In genomic region chr7:44815721-44816469, GRCm38 (mm10) we compare ENCODE assay signal across 8 mouse cellular contexts. TPM values are rescaled to one million over a fixed set of nuclear protein-coding genes. Genes with fewer than 3 reads are reported as not detected.
DNase-seq lines count a peak whose midpoint lies in the region; ATAC-seq and TF ChIP-seq lines count a peak whose summit lies in the region.

Gene Nup62 (plus strand): TSS chr7:44816088.
Gene Il4i1 (plus strand): TSS chr7:44816387.

- peak; percentile 92 for ATAC-seq in frontal cortex, adult (ENCODE audit: low TSS enrichment)
- ATAC-seq in lung, postnatal 0 days, result peak; percentile 95

- TF ChIP-seq CTCF in lung, postnatal 0 days (IDR thresholded peaks at IDR 0.05), result no peak

- no peaks in the 10 kb centered on the region for H3K27me3 ChIP-seq in hindbrain, embryonic 10.5 days (ENCODE audit: insufficient read depth, poor library complexity, severe bottlenecking)
- no peaks in the 10 kb centered on the region for H3K27me3 ChIP-seq in lung, postnatal 0 days (replicated peaks; ENCODE audit: insufficient read depth, low read length)

- WGBS in hindbrain, embryonic 10.5 days, result under 1% methylated on average over 62 of the region's 62 CpGs
- WGBS in lung, postnatal 0 days, result under 1% methylated on average over 53 of the region's 62 CpGs

- H3K4me1 ChIP-seq in hindbrain, embryonic 10.5 days (replicated peaks), result peaks cover 64% of the 10 kb centered on the region
- H3K4me1 ChIP-seq in lung, postnatal 0 days (ENCODE audit: insufficient read depth, low read depth, low read length), result peaks cover 18% of the 10 kb centered on the region; the same call in 1 of the 2 replicates

- peak within 1 kb of the TSS; percentile 82 for H3K9ac ChIP-seq in lung, postnatal 0 days (replicated peaks; ENCODE audit: low read depth)

- H3K4me2 ChIP-seq in lung, postnatal 0 days (replicated peaks; ENCODE audit: low read depth, low read length), result peak within 1 kb of the TSS; percentile 82

- peaks cover 58% of the 10 kb centered on the region for H3K36me3 ChIP-seq in hindbrain, embryonic 10.5 days
- H3K36me3 ChIP-seq in lung, postnatal 0 days (ENCODE audit: insufficient read depth, low read length), result no peaks in the 10 kb centered on the region; the same call in 1 of the 2 replicates

- no peaks in the 10 kb centered on the region for H3K9me3 ChIP-seq in hindbrain, embryonic 10.5 days
- H3K9me3 ChIP-seq in lung, postnatal 0 days (ENCODE audit: low read length), result no peaks in the 10 kb centered on the region

- H3K27ac ChIP-seq in hindbrain, embryonic 10.5 days, result peak within 1 kb of the TSS; percentile 99
- peak within 1 kb of the TSS; percentile 96 for H3K27ac ChIP-seq in lung, postnatal 0 days (ENCODE audit: low read length)

- no peak for TF ChIP-seq EP300 in lung, postnatal 0 days (IDR thresholded peaks at IDR 0.05)

- H3K4me3 ChIP-seq in hindbrain, embryonic 10.5 days, result peak within 1 kb of the TSS; percentile 90
- H3K4me3 ChIP-seq in lung, postnatal 0 days (ENCODE audit: low read depth, low read length), result peak within 1 kb of the TSS; percentile 90

- DNase-seq in MN1 (ENCODE audit: low spot score), result peak; percentile 94
- DNase-seq in cerebellum, adult 9-10 months, result peak; percentile 97
- DNase-seq in hindbrain, embryonic 10.5 days (ENCODE audit: low spot score), result peak; percentile 100
- DNase-seq in layer of hippocampus, adult 9-11 months, result peak; percentile 99
- DNase-seq in lung, postnatal 0 days (ENCODE audit: low spot score), result peak; percentile 99
- DNase-seq in ovary, postnatal 14 days (ENCODE audit: low spot score), result peak; percentile 99
- DNase-seq in thymus, postnatal 14 days, result peak; percentile 100

RNA-seq across cellular contexts. Expression of gene Nup62, which starts in this region (rescaled TPM):
- 135 and 158 TPM in 2 replicates for polyA plus RNA-seq in hindbrain, embryonic 10.5 days (2016; fragmentation: Nextera tagmentation; extraction: Ambion mirVana)
- polyA plus RNA-seq in lung, postnatal 0 days (2015; fragmentation: Nextera tagmentation; extraction: Ambion mirVana), result 22.7 and 23.8 TPM in 2 replicates

RNA-seq across cellular contexts. Expression of gene Il4i1, which starts in this region (rescaled TPM):
- polyA plus RNA-seq in hindbrain, embryonic 10.5 days (2016; fragmentation: Nextera tagmentation; extraction: Ambion mirVana), result 1.7 and 1.9 TPM in 2 replicates
- 1.9 and 2.3 TPM in 2 replicates for polyA plus RNA-seq in lung, postnatal 0 days (2015; fragmentation: Nextera tagmentation; extraction: Ambion mirVana)

Comparison
In these comparisons a context has a peak if more than half of its experiments do, and no peak if none do; other contexts are left out.
1. Peak in every context shown above with its lines: DNase-seq, ATAC-seq, H3K4me3 ChIP-seq and H3K27ac ChIP-seq.